Mouse (Mus musculus): ENCODE measurements at regions not wholly inside any gene's neighbourhood (a gene's known extent, or its start where the extent isn't known, plus 50 kb on each side); places are given as distances from the start of the nearest gene placed in this dataset.
"Not testable (repeated sequence)": the region's sequence is repeated elsewhere in the genome, so short reads cannot be mapped to it uniquely, and the experiment has no call there.

- no peak for DNase-seq
Observed at GRCm38 (mm10) chrX:70871209-70871608, 178.8 kb upstream of the Mamld1 start.

- no peak for DNase-seq
Observed at GRCm38 (mm10) chrX:70881326-70881725, 168.7 kb upstream of the Mamld1 start.

GRCm38 (mm10) chrX:70883461-70883860 lies 166.6 kb upstream of the Mamld1 start:
- DNase-seq = no peak

GRCm38 (mm10) chrX:70894517-70894916 lies 155.5 kb upstream of the Mamld1 start:
- no peak for DNase-seq

- no peak for DNase-seq
Observed at GRCm38 (mm10) chrX:70895554-70895953, 154.5 kb upstream of the Mamld1 start.

- no peak for DNase-seq
Observed at GRCm38 (mm10) chrX:70897110-70897721, 152.8 kb upstream of the Mamld1 start.

- DNase-seq = not testable (repeated sequence)
Observed at GRCm38 (mm10) chrX:70898836-70899235, 151.2 kb upstream of the Mamld1 start.

GRCm38 (mm10) chrX:70899720-70900479 lies 150.2 kb upstream of the Mamld1 start:
- DNase-seq = peak; percentile 14

- DNase-seq = no peak
Observed at GRCm38 (mm10) chrX:70925646-70926045, 124.4 kb upstream of the Mamld1 start.

GRCm38 (mm10) chrX:70931944-70932343 lies 118.1 kb upstream of the Mamld1 start:
- no peak for DNase-seq

GRCm38 (mm10) chrX:70945382-70945781 lies 104.7 kb upstream of the Mamld1 start:
- DNase-seq = no peak

- no peak for DNase-seq
Observed at GRCm38 (mm10) chrX:70946052-70946451, 104.0 kb upstream of the Mamld1 start.

- no peak for DNase-seq
Observed at GRCm38 (mm10) chrX:70949232-70949631, 100.8 kb upstream of the Mamld1 start.

GRCm38 (mm10) chrX:70953022-70953421 lies 97.0 kb upstream of the Mamld1 start:
- no peak for DNase-seq

Measured in cerebellum, adult 8-10 months (tissue).